In genomic region chr19:6342276-6342933, GRCm38 (mm10) we compare ENCODE assay signal across 9 mouse cellular contexts. TPM values are rescaled to one million over a fixed set of nuclear protein-coding genes. Genes with fewer than 3 reads are reported as not detected.
A peak's percentile ranks its signal among the peaks of the same experiment; 100 is the strongest.
DNase-seq lines count a peak whose midpoint lies in the region; ATAC-seq and TF ChIP-seq lines count a peak whose summit lies in the region.
"Had no signal": no experiment of that assay in that cellular context is flagged by ENCODE, and none has a peak within 500 bp of the region (broad histone marks: within the 10 kb centered on the region; RNA-seq: fewer than 3 reads in every experiment).

No protein-coding gene starts in this region.

- H3K9me3 ChIP-seq in embryonic facial prominence, embryonic 13.5 days = no peaks in the 10 kb centered on the region
- no peaks in the 10 kb centered on the region for H3K9me3 ChIP-seq in limb, embryonic 15.5 days
- no peaks in the 10 kb centered on the region for H3K9me3 ChIP-seq in neural tube, embryonic 14.5 days (ENCODE audit: control insufficient read depth, low read length)

- H3K4me3 ChIP-seq in kidney, adult 2 months (ENCODE audit: insufficient read depth, low read depth, low read length) = peak overlapping the region; percentile 89
- H3K4me3 ChIP-seq in embryonic facial prominence, embryonic 13.5 days = no peak overlapping the region
- no peak overlapping the region for H3K4me3 ChIP-seq in limb, embryonic 15.5 days
- H3K4me3 ChIP-seq in neural tube, embryonic 14.5 days (ENCODE audit: low read depth, low read length) = no peak overlapping the region

- no peaks in the 10 kb centered on the region for H3K36me3 ChIP-seq in kidney, adult 2 months (ENCODE audit: control insufficient read depth, insufficient read depth, low read length)
- peaks cover 76% of the 10 kb centered on the region for H3K36me3 ChIP-seq in embryonic facial prominence, embryonic 13.5 days
- peaks cover 80% of the 10 kb centered on the region for H3K36me3 ChIP-seq in limb, embryonic 15.5 days
- peaks cover 46% of the 10 kb centered on the region for H3K36me3 ChIP-seq in neural tube, embryonic 14.5 days (ENCODE audit: control insufficient read depth, insufficient read depth, low read length)

- WGBS in kidney, adult 2 months = 66% methylated on average over 5 of the region's 5 CpGs
- 70% methylated on average over 5 of the region's 5 CpGs for WGBS in embryonic facial prominence, embryonic 13.5 days
- WGBS in limb, embryonic 15.5 days = 83% methylated on average over 5 of the region's 5 CpGs
- WGBS in neural tube, embryonic 14.5 days = 77% methylated on average over 5 of the region's 5 CpGs

- no peak for ATAC-seq in embryonic facial prominence, embryonic 13.5 days (ENCODE audit: insufficient number of reproducible peaks, insufficient read depth, low FRiP score, low TSS enrichment, low read depth)
- ATAC-seq in limb, embryonic 15.5 days (ENCODE audit: insufficient number of reproducible peaks, low FRiP score, low TSS enrichment, low read depth) = no peak
- no peak for ATAC-seq in neural tube, embryonic 14.5 days (ENCODE audit: low read depth)
- ATAC-seq in cerebellum, adult (ENCODE audit: insufficient number of reproducible peaks, low FRiP score, low TSS enrichment) = no peak
- ATAC-seq: forebrain, postnatal 0 days had no signal

- H3K9ac ChIP-seq in embryonic facial prominence, embryonic 13.5 days = no peak overlapping the region
- 0 out of 2 replicates have a peak overlapping the region, but pooled peaks have one; percentile 2 for H3K9ac ChIP-seq in limb, embryonic 15.5 days
- no peak overlapping the region for H3K9ac ChIP-seq in neural tube, embryonic 14.5 days (replicated peaks; ENCODE audit: low read depth, low read length)
- H3K9ac ChIP-seq: forebrain, postnatal 0 days had no signal

- TF ChIP-seq CTCF in kidney, adult 2 months (conservative IDR thresholded peaks at IDR 0.05; ENCODE audit: insufficient read depth, insufficient read length, low read depth, low read length) = no peak

- no peak for DNase-seq in kidney, adult 2 months
- DNase-seq in kidney, adult 9 months = no peak
- DNase-seq in cerebellum, adult 11 months = no peak
- DNase-seq in urinary bladder, adult 2 months (ENCODE audit: low spot score) = no peak
- DNase-seq: forebrain, postnatal 0 days had no signal

- no peak overlapping the region for H3K27ac ChIP-seq in kidney, adult 2 months (ENCODE audit: insufficient read depth, low read depth, low read length)
- H3K27ac ChIP-seq in embryonic facial prominence, embryonic 13.5 days = no peak overlapping the region
- H3K27ac ChIP-seq in limb, embryonic 15.5 days = no peak overlapping the region
- H3K27ac ChIP-seq in neural tube, embryonic 14.5 days (ENCODE audit: low read depth, low read length) = no peak overlapping the region

- TF ChIP-seq POLR2A in kidney, adult 2 months (IDR thresholded peaks at IDR 0.05; ENCODE audit: low read depth, low read length) = no peak

- H3K4me1 ChIP-seq in kidney, adult 2 months (ENCODE audit: control insufficient read depth, insufficient read depth, low read length) = peaks cover 18% of the 10 kb centered on the region
- H3K4me1 ChIP-seq in embryonic facial prominence, embryonic 13.5 days = peaks cover 20% of the 10 kb centered on the region
- H3K4me1 ChIP-seq in limb, embryonic 15.5 days = peaks cover 29% of the 10 kb centered on the region
- H3K4me1 ChIP-seq in neural tube, embryonic 14.5 days (ENCODE audit: control insufficient read depth, insufficient read depth, low read length) = peaks cover 4% of the 10 kb centered on the region

- H3K27me3 ChIP-seq in kidney, adult 2 months (replicated peaks; ENCODE audit: control insufficient read depth, insufficient read depth, low read length) = no peaks in the 10 kb centered on the region
- H3K27me3 ChIP-seq in embryonic facial prominence, embryonic 13.5 days = no peaks in the 10 kb centered on the region
- no peaks in the 10 kb centered on the region for H3K27me3 ChIP-seq in limb, embryonic 15.5 days
- no peaks in the 10 kb centered on the region for H3K27me3 ChIP-seq in neural tube, embryonic 14.5 days (ENCODE audit: control insufficient read depth, insufficient read depth, low read length)

- H3K4me2 ChIP-seq in embryonic facial prominence, embryonic 13.5 days = peak overlapping the region; percentile 30
- no peak overlapping the region; the same call in 1 of the 2 replicates for H3K4me2 ChIP-seq in limb, embryonic 15.5 days
- H3K4me2 ChIP-seq in neural tube, embryonic 14.5 days (ENCODE audit: low read depth, low read length) = peak overlapping the region; percentile 71; the same call in 1 of the 2 replicates

RNA-seq across cellular contexts. Expression of gene Map4k2, which starts 1.5 kb away (rescaled TPM):
- 92.3 and 145 TPM in 2 replicates for polyA plus RNA-seq in kidney, adult 2 months (2012; rRNA removed)
- polyA plus RNA-seq in embryonic facial prominence, embryonic 13.5 days (2015; fragmentation: Nextera tagmentation; extraction: Ambion mirVana) = 13.8 and 15.3 TPM in 2 replicates
- 14.6 and 16.2 TPM in 2 replicates for polyA plus RNA-seq in limb, embryonic 15.5 days (2015; fragmentation: Nextera tagmentation; extraction: Ambion mirVana)
- polyA plus RNA-seq in neural tube, embryonic 14.5 days (2014; fragmentation: Nextera tagmentation; extraction: Ambion mirVana) = 13.3 and 15.8 TPM in 2 replicates
- 63.7 and 88.3 TPM in 2 replicates for polyA plus RNA-seq in urinary bladder, adult 2 months (2012; rRNA removed)

RNA-seq across cellular contexts. Expression of gene Men1, which starts 7.6 kb away (rescaled TPM):
- 49.5 and 63.2 TPM in 2 replicates for polyA plus RNA-seq in kidney, adult 2 months (2012; rRNA removed)
- polyA plus RNA-seq in embryonic facial prominence, embryonic 13.5 days (2015; fragmentation: Nextera tagmentation; extraction: Ambion mirVana) = 91.6 and 92.4 TPM in 2 replicates
- 81.5 and 81.7 TPM in 2 replicates for polyA plus RNA-seq in limb, embryonic 15.5 days (2015; fragmentation: Nextera tagmentation; extraction: Ambion mirVana)
- polyA plus RNA-seq in neural tube, embryonic 14.5 days (2014; fragmentation: Nextera tagmentation; extraction: Ambion mirVana) = 36.8 and 43.9 TPM in 2 replicates
- 34.3 and 37.7 TPM in 2 replicates for polyA plus RNA-seq in urinary bladder, adult 2 months (2012; rRNA removed)

RNA-seq across cellular contexts. Expression of gene Sf1, which starts 21.1 kb away (rescaled TPM):
- 71.3 and 76.3 TPM in 2 replicates for polyA plus RNA-seq in kidney, adult 2 months (2012; rRNA removed)
- 137 and 151 TPM in 2 replicates for polyA plus RNA-seq in embryonic facial prominence, embryonic 13.5 days (2015; fragmentation: Nextera tagmentation; extraction: Ambion mirVana)
- 115 TPM in 2 replicates for polyA plus RNA-seq in limb, embryonic 15.5 days (2015; fragmentation: Nextera tagmentation; extraction: Ambion mirVana)
- polyA plus RNA-seq in neural tube, embryonic 14.5 days (2014; fragmentation: Nextera tagmentation; extraction: Ambion mirVana) = 91.7 and 112 TPM in 2 replicates
- polyA plus RNA-seq in urinary bladder, adult 2 months (2012; rRNA removed) = 89.7 and 158 TPM in 2 replicates

RNA-seq across cellular contexts. Expression of gene Cdc42bpg, which starts 36.1 kb away (rescaled TPM):
- polyA plus RNA-seq in kidney, adult 2 months (2012; rRNA removed) = 26.6 and 31.1 TPM in 2 replicates
- polyA plus RNA-seq in embryonic facial prominence, embryonic 13.5 days (2015; fragmentation: Nextera tagmentation; extraction: Ambion mirVana) = 0.91 and 0.92 TPM in 2 replicates
- polyA plus RNA-seq in limb, embryonic 15.5 days (2015; fragmentation: Nextera tagmentation; extraction: Ambion mirVana) = 1.4 and 2.0 TPM in 2 replicates
- 0.61 and 0.71 TPM in 2 replicates for polyA plus RNA-seq in neural tube, embryonic 14.5 days (2014; fragmentation: Nextera tagmentation; extraction: Ambion mirVana)
- polyA plus RNA-seq in urinary bladder, adult 2 months (2012; rRNA removed) = 22.7 and 27.0 TPM in 2 replicates

RNA-seq across cellular contexts. Expression of gene Pygm, which starts 41.8 kb away (rescaled TPM):
- polyA plus RNA-seq in kidney, adult 2 months (2012; rRNA removed) = 15.0 and 47.1 TPM in 2 replicates
- polyA plus RNA-seq in embryonic facial prominence, embryonic 13.5 days (2015; fragmentation: Nextera tagmentation; extraction: Ambion mirVana) = 3.7 and 5.4 TPM in 2 replicates
- 23.4 and 89.0 TPM in 2 replicates for polyA plus RNA-seq in limb, embryonic 15.5 days (2015; fragmentation: Nextera tagmentation; extraction: Ambion mirVana)
- polyA plus RNA-seq in neural tube, embryonic 14.5 days (2014; fragmentation: Nextera tagmentation; extraction: Ambion mirVana) = 4.3 and 4.4 TPM in 2 replicates
- polyA plus RNA-seq in urinary bladder, adult 2 months (2012; rRNA removed) = 34.8 and 47.2 TPM in 2 replicates
